ENCODE assay signal across 9 mouse cellular contexts in genomic region chr4:119813500-119814184, GRCm38 (mm10).
DNase-seq lines count a peak whose midpoint lies in the region; ATAC-seq lines count a peak whose summit lies in the region.
"Had no signal": no experiment of that assay in that cellular context is flagged by ENCODE, and none has a peak within 500 bp of the region (broad histone marks: within the 10 kb centered on the region; RNA-seq: fewer than 3 reads in every experiment).

No protein-coding gene starts in this region.

- H3K4me3 ChIP-seq in midbrain, embryonic 11.5 days (ENCODE audit: low read depth, low read length), result no peak overlapping the region
- H3K4me3 ChIP-seq in midbrain, embryonic 10.5 days, result no peak overlapping the region; the same call in 1 of the 2 replicates
- peak overlapping the region; percentile 64; the same call in 1 of the 2 replicates for H3K4me3 ChIP-seq in intestine, embryonic 16.5 days (ENCODE audit: low read length)
- peak overlapping the region; percentile 55; the same call in 1 of the 2 replicates for H3K4me3 ChIP-seq in stomach, embryonic 16.5 days (replicated peaks; ENCODE audit: low read length)

- peaks cover 8% of the 10 kb centered on the region; the same call in 1 of the 2 replicates for H3K27me3 ChIP-seq in midbrain, embryonic 11.5 days (ENCODE audit: control insufficient read depth, insufficient read depth, low read length)
- peaks cover 70% of the 10 kb centered on the region for H3K27me3 ChIP-seq in midbrain, embryonic 10.5 days (ENCODE audit: low read depth, poor library complexity, severe bottlenecking)
- peaks cover 8% of the 10 kb centered on the region for H3K27me3 ChIP-seq in intestine, embryonic 16.5 days (replicated peaks; ENCODE audit: control insufficient read depth, insufficient read depth, low read length)
- H3K27me3 ChIP-seq in stomach, embryonic 16.5 days (ENCODE audit: control insufficient read depth, insufficient read depth, low read length), result no peaks in the 10 kb centered on the region

- DNase-seq in embryo, embryonic 9.5 days (ENCODE audit: extremely low spot score), result peak; percentile 7
- no peak for DNase-seq in embryo, embryonic 10.5 days (ENCODE audit: low spot score)
- DNase-seq in midbrain, embryonic 11.5 days (ENCODE audit: low spot score, missing footprints), result peak; percentile 90
- DNase-seq in midbrain, embryonic 10.5 days (ENCODE audit: low spot score), result no peak
- no peak for DNase-seq in right cerebral cortex, postnatal 4 days
- no peak for DNase-seq in adrenal gland, postnatal 25 days

- no peak overlapping the region for H3K9ac ChIP-seq in midbrain, embryonic 11.5 days (ENCODE audit: low read length)
- H3K9ac ChIP-seq in intestine, embryonic 16.5 days (ENCODE audit: low read depth, low read length), result no peak overlapping the region
- H3K9ac ChIP-seq in stomach, embryonic 16.5 days (ENCODE audit: low read length), result no peak overlapping the region

- H3K4me1 ChIP-seq in midbrain, embryonic 11.5 days (ENCODE audit: control insufficient read depth, insufficient read depth, low read length), result peaks cover 14% of the 10 kb centered on the region
- peaks cover 44% of the 10 kb centered on the region for H3K4me1 ChIP-seq in midbrain, embryonic 10.5 days
- peaks cover 19% of the 10 kb centered on the region; the same call in 1 of the 2 replicates for H3K4me1 ChIP-seq in intestine, embryonic 16.5 days (ENCODE audit: control insufficient read depth, insufficient read depth, low read length)
- peaks cover 20% of the 10 kb centered on the region for H3K4me1 ChIP-seq in stomach, embryonic 16.5 days (ENCODE audit: control insufficient read depth, insufficient read depth, low read length)

- H3K36me3 ChIP-seq in midbrain, embryonic 11.5 days (ENCODE audit: control insufficient read depth, insufficient read depth, low read length), result no peaks in the 10 kb centered on the region
- H3K36me3 ChIP-seq in midbrain, embryonic 10.5 days, result no peaks in the 10 kb centered on the region
- no peaks in the 10 kb centered on the region for H3K36me3 ChIP-seq in intestine, embryonic 16.5 days (ENCODE audit: control insufficient read depth, insufficient read depth, low read length)
- no peaks in the 10 kb centered on the region for H3K36me3 ChIP-seq in stomach, embryonic 16.5 days (ENCODE audit: control insufficient read depth, insufficient read depth, low read length)

- WGBS in midbrain, embryonic 11.5 days, result 26% methylated on average over 4 of the region's 12 CpGs
- WGBS in midbrain, embryonic 10.5 days, result 15% methylated on average over 12 of the region's 12 CpGs
- WGBS in intestine, embryonic 16.5 days, result 15% methylated on average over 9 of the region's 12 CpGs
- WGBS in stomach, embryonic 16.5 days, result 34% methylated on average over 5 of the region's 12 CpGs

- peak overlapping the region; percentile 83 for H3K4me2 ChIP-seq in midbrain, embryonic 11.5 days
- peak overlapping the region; percentile 91; the same call in 1 of the 2 replicates for H3K4me2 ChIP-seq in intestine, embryonic 16.5 days (ENCODE audit: low read depth, low read length)
- H3K4me2 ChIP-seq in stomach, embryonic 16.5 days (ENCODE audit: low read depth, low read length), result peak overlapping the region; percentile 72

- no peak overlapping the region for H3K27ac ChIP-seq in midbrain, embryonic 11.5 days (ENCODE audit: low read depth, low read length)
- no peak overlapping the region for H3K27ac ChIP-seq in midbrain, embryonic 10.5 days (replicated peaks)
- H3K27ac ChIP-seq in intestine, embryonic 16.5 days (ENCODE audit: low read length), result no peak overlapping the region
- no peak overlapping the region for H3K27ac ChIP-seq in stomach, embryonic 16.5 days (ENCODE audit: low read length)
- H3K27ac ChIP-seq: macrophage had no signal

- peak; percentile 41; the same call in 1 of the 2 replicates for ATAC-seq in midbrain, embryonic 11.5 days (ENCODE audit: low FRiP score)
- ATAC-seq in intestine, embryonic 16.5 days, result peak; percentile 41
- ATAC-seq in stomach, embryonic 16.5 days (ENCODE audit: insufficient read depth, low FRiP score), result peak; percentile 65

- H3K9me3 ChIP-seq in midbrain, embryonic 11.5 days (ENCODE audit: control insufficient read depth, low read length), result no peaks in the 10 kb centered on the region
- no peaks in the 10 kb centered on the region for H3K9me3 ChIP-seq in midbrain, embryonic 10.5 days (replicated peaks)
- no peaks in the 10 kb centered on the region for H3K9me3 ChIP-seq in intestine, embryonic 16.5 days (ENCODE audit: control insufficient read depth, low read length)
- H3K9me3 ChIP-seq in stomach, embryonic 16.5 days (replicated peaks; ENCODE audit: control insufficient read depth, low read length), result no peaks in the 10 kb centered on the region

Comparison
In these comparisons a context has a peak if more than half of its experiments do, and no peak if none do; other contexts are left out.
1. DNase-seq: peak in embryo, embryonic 9.5 days (single experiment) and midbrain, embryonic 11.5 days (single experiment); none in embryo, embryonic 10.5 days (single experiment), midbrain, embryonic 10.5 days (single experiment), right cerebral cortex, postnatal 4 days (single experiment) and adrenal gland, postnatal 25 days (single experiment).
2. H3K4me3 ChIP-seq: peak in intestine, embryonic 16.5 days (single experiment) and stomach, embryonic 16.5 days (single experiment); none in midbrain, embryonic 11.5 days (single experiment) and midbrain, embryonic 10.5 days (single experiment).
3. Peak in every context shown above with its lines, with median percentiles within 50 percentile points of each other: ATAC-seq and H3K4me2 ChIP-seq.